Mouse (Mus musculus): ENCODE measurements around the gene Gc. TPM values are rescaled to one million over a fixed set of nuclear protein-coding genes. Genes with fewer than 3 reads are reported as not detected.

The Gc gene
- polyA plus RNA-seq, 1 experiment from 2014 or later = 0.70 TPM

Other genes with a start within 250 kb of the Gc start
- not detected in 2 replicates for gene Npffr2, start 69.5 kb upstream of the Gc start, polyA plus RNA-seq (2015; fragmentation: Nextera tagmentation; extraction: Ambion mirVana)